Mouse (Mus musculus): ENCODE data around the gene Cfap73. TPM values are rescaled to one million over a fixed set of nuclear protein-coding genes. Genes with fewer than 3 reads are reported as not detected.

Cfap73 gene
- total RNA-seq, 2 experiments from 2014 or later, result 0.39 TPM; not detected in 1

- Histone ChIP-seq H3K4me3 (no peak overlapping the region), H3K27ac (no peak overlapping the region)
- no peak for TF ChIP-seq CTCF (conservative IDR thresholded peaks at IDR 0.05)
- DNase-seq (ENCODE audit: low spot score in 2 of 2), result no peak
Measured at GRCm38 (mm10) chr5:120584968-120585367, 49.1 kb downstream of the Cfap73 start.

GRCm38 (mm10) chr5:120583511-120583910 is 50.5 kb downstream of the Cfap73 start:
- no peak for DNase-seq (ENCODE audit: low spot score in 2 of 2)
- TF ChIP-seq CTCF (conservative IDR thresholded peaks at IDR 0.05), result no peak
- no peak overlapping the region for H3K4me3 ChIP-seq
- no peak overlapping the region for H3K27ac ChIP-seq

DNA sequence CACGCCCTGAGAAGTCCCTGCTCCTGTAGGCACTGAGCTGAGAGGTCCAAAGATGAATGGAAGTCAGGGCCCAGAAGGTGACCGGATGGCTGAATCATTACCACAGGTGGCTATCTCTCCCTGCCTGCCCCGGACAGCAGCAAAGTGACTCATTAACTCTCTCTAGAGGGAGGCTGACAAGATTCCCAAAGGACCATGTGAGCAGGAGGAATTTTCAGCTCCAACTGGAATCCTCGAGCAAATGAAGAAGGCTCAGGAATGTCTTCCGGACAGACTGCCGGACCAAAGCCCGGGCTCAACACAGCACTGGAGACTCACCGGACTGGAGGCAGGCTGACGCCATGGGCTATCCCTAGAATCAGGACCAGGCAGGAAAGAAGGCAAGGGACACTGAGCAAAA is 52.0 kb downstream of the Cfap73 start:
- Histone ChIP-seq H3K27ac (no peak overlapping the region), H3K4me3 (no peak overlapping the region)
- no peak for DNase-seq (ENCODE audit: low spot score in 2 of 2)
- TF ChIP-seq CTCF (conservative IDR thresholded peaks at IDR 0.05), result no peak

- TF ChIP-seq CTCF (conservative IDR thresholded peaks at IDR 0.05), result no peak
- H3K4me3 ChIP-seq, result no peak overlapping the region; the same call in 1 of the 2 replicates
- peak overlapping the region; percentile 53; the same call in 1 of the 2 replicates for H3K27ac ChIP-seq
- DNase-seq (ENCODE audit: low spot score in 2 of 2), result no peak
Measured at GRCm38 (mm10) chr5:120579898-120580626, 54.0 kb downstream of the Cfap73 start.

DNA sequence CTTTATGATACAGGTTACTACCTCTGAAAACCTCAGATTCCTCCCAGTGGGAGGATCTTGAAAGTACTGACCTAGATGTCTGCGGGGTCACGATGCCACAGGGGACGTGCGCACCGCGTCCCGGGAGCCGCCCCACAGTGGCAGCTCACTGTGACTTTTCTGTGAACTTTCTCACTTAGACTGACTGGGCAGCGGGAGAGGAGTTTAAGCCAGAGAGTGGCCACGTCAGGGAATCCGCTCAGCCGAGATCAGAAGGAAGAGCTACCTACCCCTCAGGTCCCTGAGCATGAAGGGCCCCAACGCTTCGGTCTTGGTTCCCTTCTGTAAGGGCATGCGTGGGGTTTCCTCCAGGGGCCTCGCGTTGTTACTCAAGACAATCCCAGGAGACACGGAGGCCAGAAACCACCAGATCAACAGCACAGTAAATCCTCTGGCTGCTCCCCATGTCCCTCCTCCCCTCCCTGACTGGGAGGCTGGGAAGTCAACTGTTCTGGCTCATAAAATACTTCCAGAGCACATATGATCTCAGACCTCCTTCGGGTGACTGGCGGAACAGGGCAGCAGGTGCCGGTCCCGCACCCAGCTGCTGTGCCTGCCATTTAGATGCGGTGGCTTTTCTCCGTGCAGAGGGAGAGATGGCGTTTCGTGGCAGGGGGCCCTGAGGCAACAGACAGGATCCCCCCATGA is 54.7 kb downstream of the Cfap73 start:
- no peak for DNase-seq (ENCODE audit: low spot score in 2 of 2)
- peak overlapping the region; percentile 53; the same call in 1 of the 2 replicates for H3K27ac ChIP-seq
- TF ChIP-seq CTCF (conservative IDR thresholded peaks at IDR 0.05), result no peak
- no peak overlapping the region; the same call in 1 of the 2 replicates for H3K4me3 ChIP-seq

DNA sequence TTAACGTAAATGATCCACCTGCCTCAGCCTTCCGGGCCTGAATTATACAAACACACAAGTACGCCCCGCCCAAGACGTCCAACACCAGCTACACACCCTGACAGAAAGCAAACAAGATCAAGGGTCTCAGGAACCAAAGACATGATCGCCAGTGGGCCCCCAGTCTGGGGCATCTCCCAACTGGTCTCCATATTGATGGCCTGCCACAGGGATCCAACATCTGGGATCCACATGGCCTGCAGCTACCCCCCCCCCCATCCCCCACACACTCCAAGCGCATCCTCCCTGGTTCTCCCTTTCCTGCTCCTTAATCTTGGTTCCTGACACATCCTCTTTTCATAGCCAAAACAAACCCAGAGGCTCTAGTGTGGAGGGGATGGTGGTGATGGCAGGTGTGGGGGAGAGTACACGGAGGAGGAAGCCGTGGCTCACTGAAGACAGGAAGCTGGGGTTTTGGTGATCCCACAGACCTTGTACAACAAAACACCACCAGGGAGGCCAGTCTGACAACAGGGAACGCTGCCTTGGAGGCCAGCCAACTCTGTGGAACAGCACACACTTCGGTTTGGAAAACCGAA is 55.4 kb downstream of the Cfap73 start:
- no peak overlapping the region; the same call in 1 of the 2 replicates for H3K27ac ChIP-seq
- TF ChIP-seq CTCF (conservative IDR thresholded peaks at IDR 0.05), result no peak
- no peak overlapping the region for H3K4me3 ChIP-seq
- DNase-seq (ENCODE audit: low spot score in 2 of 2), result no peak

Other genes starting within 250 kb of the Cfap73 start
- under 1 TPM in 1 of 2 experiments, not detected in 1; 0.36 TPM for gene Lhx5, start 202.5 kb downstream of the Cfap73 start, total RNA-seq (2021)
- 1 to 10 TPM; 7.9 to 8.5 TPM for gene Sdsl, start 161.4 kb downstream of the Cfap73 start, total RNA-seq (2021)
- under 1 TPM in 1 of 2 experiments, not detected in 1; 0.31 TPM for gene Sds, start 157.7 kb downstream of the Cfap73 start, total RNA-seq (2021)
- 10 to 100 TPM; 62.6 to 66.0 TPM for gene Plbd2, start 130.6 kb downstream of the Cfap73 start, total RNA-seq (2021)
- 10 to 100 TPM in 1 of 2 experiments, 1 to 10 TPM in 1; 8.7 to 12.1 TPM for gene Slc8b1, start 123.1 kb downstream of the Cfap73 start, total RNA-seq (2021)
- gene Tpcn1, start 45.6 kb downstream of the Cfap73 start, total RNA-seq (2021), result 10 to 100 TPM; 34.8 to 40.8 TPM
- 1 to 10 TPM in 1 of 2 experiments, under 1 TPM in 1; 1.00 to 1.2 TPM for gene Iqcd, start 45.2 kb downstream of the Cfap73 start, total RNA-seq (2021)
- gene Rita1, start 21.6 kb downstream of the Cfap73 start, total RNA-seq (2021), result 10 to 100 TPM; 23.7 to 28.0 TPM
- 10 to 100 TPM; 36.8 to 37.2 TPM for gene Ddx54, start 21.5 kb downstream of the Cfap73 start, total RNA-seq (2021)
- gene Rasal1, start 14.6 kb upstream of the Cfap73 start, total RNA-seq (2021), result 10 to 100 TPM; 91.9 to 96.6 TPM
- gene Dtx1, start 77.7 kb upstream of the Cfap73 start, total RNA-seq (2021), result 10 to 100 TPM; 70.9 to 73.9 TPM
- not detected for gene Oas2, start 115.6 kb upstream of the Cfap73 start, total RNA-seq (2021)
- not detected for gene Oas3, start 143.4 kb upstream of the Cfap73 start, total RNA-seq (2021)
- not detected for gene Oas1e, start 161.3 kb upstream of the Cfap73 start, total RNA-seq (2021)
- gene Oas1c, start 178.3 kb upstream of the Cfap73 start, total RNA-seq (2021), result 1 to 10 TPM in 1 of 2 experiments, under 1 TPM in 1; 0.26 to 1.4 TPM
- not detected for gene Oas1f, start 213.1 kb upstream of the Cfap73 start, total RNA-seq (2021)
- not detected for gene Oas1h, start 227.2 kb upstream of the Cfap73 start, total RNA-seq (2021)

Measured in layer of hippocampus, adult 2 months (tissue).